Mouse (Mus musculus) kidney, embryonic 14.5 days (tissue): ENCODE measurements at regions not wholly inside any gene's neighbourhood (a gene's known extent, or its start where the extent isn't known, plus 50 kb on each side); places are given as distances from the start of the nearest gene placed in this dataset.
A peak's percentile ranks its signal among the peaks of the same experiment; 100 is the strongest.
"Not testable (repeated sequence)": the region's sequence is repeated elsewhere in the genome, so short reads cannot be mapped to it uniquely, and the experiment has no call there.

Source experiments
- ATAC-seq: fragments of 200-750 bp; cut with Nextera tagmentation; 2 replicates; pipeline ENCODE4 v1.8.0; 2017; ENCODE audit warnings: moderate number of reproducible peaks, mild to moderate bottlenecking, moderate TSS enrichment, moderate library complexity; ENCODE audit not compliant: low FRiP score, low TSS enrichment
- H3K27ac ChIP-seq: fragments of 300-500 bp; sonication (generic); 2 replicates; pipeline ENCODE4 v1.5.1; 2014; ENCODE audit warnings: low read depth, mild to moderate bottlenecking, low read length, moderate library complexity, mixed read lengths
- H3K27me3 ChIP-seq: fragments of 300-500 bp; sonication (generic); 2 replicates; pipeline ENCODE4 v1.6.1; 2014; ENCODE audit warnings: mild to moderate bottlenecking, low read length; ENCODE audit not compliant: control insufficient read depth, insufficient read depth
- H3K36me3 ChIP-seq: fragments of 300-500 bp; sonication (generic); 2 replicates; pipeline ENCODE4 v1.6.1; 2014; ENCODE audit warnings: low read length, mixed read lengths; ENCODE audit not compliant: control insufficient read depth, insufficient read depth
- H3K4me1 ChIP-seq: fragments of 300-500 bp; sonication (generic); 2 replicates; pipeline ENCODE4 v1.6.1; 2014; ENCODE audit warnings: low read length, mixed read lengths; ENCODE audit not compliant: control insufficient read depth, insufficient read depth
- H3K4me2 ChIP-seq: fragments of 300-500 bp; sonication (generic); replicated peaks from 2 replicates; pipeline ENCODE4 v1.6.1; 2014; ENCODE audit warnings: low read depth, mild to moderate bottlenecking, low read length
- H3K4me3 ChIP-seq: fragments of 300-500 bp; sonication (generic); 2 replicates; pipeline ENCODE4 v1.5.1; 2014; ENCODE audit warnings: mild to moderate bottlenecking, low read length
- H3K9ac ChIP-seq: fragments of 300-500 bp; sonication (generic); 2 replicates; pipeline ENCODE4 v1.6.1; 2014; ENCODE audit warnings: low read depth, mild to moderate bottlenecking, low read length, moderate library complexity
- H3K9me3 ChIP-seq: fragments of 300-500 bp; sonication (generic); 2 replicates; pipeline ENCODE4 v1.6.1; 2016; ENCODE audit warnings: low read length; ENCODE audit not compliant: control insufficient read depth
- WGBS: fragments of 180-500 bp; shearing (Covaris S2); extraction: QIAGEN DNeasy Blood & Tissue Kit; methylation state at CpG from one replicate; pipeline ENCODE4 v1.1.7; 2014; 5-methylcytosine and 5-hydroxymethylcytosine counted together

DNA sequence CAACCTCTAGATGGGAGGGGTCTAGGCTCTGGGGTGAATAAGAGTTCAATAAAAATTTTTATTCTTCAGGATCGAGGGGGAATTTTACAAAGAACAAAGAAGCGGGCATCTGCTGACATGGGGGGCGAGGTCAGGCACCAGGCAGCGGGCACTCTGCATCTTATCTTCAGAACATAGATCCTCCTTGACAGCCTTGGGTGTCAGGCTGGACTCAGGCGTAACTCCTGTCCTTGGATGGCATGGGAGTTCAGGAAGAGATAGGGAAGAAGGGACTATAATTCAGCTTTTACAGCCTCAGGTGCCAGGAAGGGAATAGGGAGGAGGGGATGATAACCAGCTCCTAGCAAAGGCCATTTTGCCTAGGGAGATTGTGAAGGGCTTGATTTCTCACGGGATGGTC lies 753.1 kb downstream of the Gm10330 start:
- H3K9me3 ChIP-seq, H3K4me1 ChIP-seq, H3K4me2 ChIP-seq, H3K27ac ChIP-seq, H3K36me3 ChIP-seq, H3K4me3 ChIP-seq, H3K9ac ChIP-seq, ATAC-seq, H3K27me3 ChIP-seq: not testable (repeated sequence)
- WGBS = 88% methylated on average over 5 of the region's 6 CpGs

- H3K4me3 ChIP-seq, H3K4me1 ChIP-seq, H3K27me3 ChIP-seq, H3K4me2 ChIP-seq, H3K9me3 ChIP-seq, H3K36me3 ChIP-seq, H3K9ac ChIP-seq, H3K27ac ChIP-seq, ATAC-seq: not testable (repeated sequence)
- WGBS = 86% methylated on average over 7 of the region's 8 CpGs
Measured at GRCm38 (mm10) chr12:23023556-23023955, 756.5 kb downstream of the Gm10330 start.

GRCm38 (mm10) chr12:23010199-23010598 lies 769.9 kb downstream of the Gm10330 start:
- H3K27me3 ChIP-seq, ATAC-seq, H3K27ac ChIP-seq, H3K4me1 ChIP-seq, H3K9me3 ChIP-seq, H3K36me3 ChIP-seq: not testable (repeated sequence)
- WGBS = 1% methylated on average over 35 of the region's 37 CpGs
- H3K9ac ChIP-seq = peak overlapping the region; percentile 56
- peak overlapping the region; percentile 21 for H3K4me2 ChIP-seq
- H3K4me3 ChIP-seq = peak overlapping the region; percentile 38

GRCm38 (mm10) chr12:23009662-23010061 lies 770.4 kb downstream of the Gm10330 start:
- H3K27me3 ChIP-seq, H3K9me3 ChIP-seq, H3K4me1 ChIP-seq, H3K27ac ChIP-seq, H3K4me2 ChIP-seq, H3K36me3 ChIP-seq, ATAC-seq: not testable (repeated sequence)
- 1% methylated on average over 14 of the region's 48 CpGs for WGBS
- Histone ChIP-seq H3K4me3 (peak overlapping the region; percentile 38), H3K9ac (peak overlapping the region; percentile 56)
